Mouse (Mus musculus) midbrain, embryonic 10.5 days (tissue): ENCODE results near the gene Ttll7. TPM values are rescaled to one million over a fixed set of nuclear protein-coding genes. Genes with fewer than 3 reads are reported as not detected.

Source experiments
- DNase-seq: peaks from one replicate; pipeline ENCODE4 v3.0.0-alpha.2; 2017; ENCODE audit warnings: low spot score
- H3K27ac ChIP-seq: fragments of 300-500 bp; sonication (generic); replicated peaks from 2 replicates; pipeline ENCODE4 v1.5.1; 2016; ENCODE audit warnings: mild to moderate bottlenecking
- H3K27me3 ChIP-seq: fragments of 300-500 bp; sonication (generic); 2 replicates; pipeline ENCODE4 v1.6.1; 2016; ENCODE audit warnings: low read depth, mild to moderate bottlenecking; ENCODE audit not compliant: poor library complexity, severe bottlenecking
- H3K36me3 ChIP-seq: fragments of 300-500 bp; sonication (generic); 2 replicates; pipeline ENCODE4 v1.6.1; 2016; ENCODE audit warnings: mild to moderate bottlenecking, moderate library complexity
- H3K4me1 ChIP-seq: fragments of 300-500 bp; sonication (generic); 2 replicates; pipeline ENCODE4 v1.6.1; 2016
- H3K4me3 ChIP-seq: fragments of 300-500 bp; sonication (generic); 2 replicates; pipeline ENCODE4 v1.5.1; 2016; ENCODE audit warnings: mild to moderate bottlenecking, moderate library complexity
- H3K9me3 ChIP-seq: fragments of 300-500 bp; sonication (generic); replicated peaks from 2 replicates; pipeline ENCODE4 v1.6.1; 2016; ENCODE audit warnings: mild to moderate bottlenecking
- WGBS: fragments of 180-500 bp; shearing (Covaris S2); methylation state at CpG from one replicate; pipeline ENCODE4 v1.1.7; 2016; 5-methylcytosine and 5-hydroxymethylcytosine counted together
- polyA plus RNA-seq: library from polyadenylated mRNA; unstranded; fragments of >200 nt; fragmentation: Nextera tagmentation; extraction: Ambion mirVana; gene quantifications from 2 replicates; pipeline ENCODE4 v1.2.1, GENCODE M21; 2016

The Ttll7 gene
- polyA plus RNA-seq, 1 experiment from 2014 or later = 3.2 TPM

DNA sequence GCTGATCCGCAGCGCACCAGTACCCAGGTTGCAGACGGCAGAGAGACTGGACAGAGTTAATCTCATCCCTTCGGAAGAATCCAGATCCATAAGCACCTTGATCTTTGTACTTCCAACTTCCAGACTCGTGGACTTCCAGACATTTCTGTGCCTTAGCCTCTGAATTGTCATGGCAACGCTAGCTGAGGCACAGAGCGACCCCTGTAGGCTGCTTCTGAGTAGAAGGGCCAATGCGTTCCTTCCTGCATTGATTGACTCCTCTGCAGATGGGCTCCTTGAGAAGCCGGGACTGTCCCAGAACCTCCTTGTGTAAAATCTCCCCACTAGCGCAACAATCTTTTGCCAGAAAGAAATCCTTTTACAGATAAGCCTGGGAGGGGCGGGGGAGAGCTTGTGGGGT lies 177.6 kb downstream of the Ttll7 start:
- Histone ChIP-seq H3K4me3 (no peak overlapping the region), H3K4me1 (peaks cover 9% of the 10 kb centered on the region), H3K27ac (no peak overlapping the region), H3K36me3 (no peaks in the 10 kb centered on the region), H3K27me3 (no peaks in the 10 kb centered on the region), H3K9me3 (no peaks in the 10 kb centered on the region)
- 72% methylated on average over 11 of the region's 11 CpGs for WGBS
- DNase-seq = peak; percentile 15

DNA sequence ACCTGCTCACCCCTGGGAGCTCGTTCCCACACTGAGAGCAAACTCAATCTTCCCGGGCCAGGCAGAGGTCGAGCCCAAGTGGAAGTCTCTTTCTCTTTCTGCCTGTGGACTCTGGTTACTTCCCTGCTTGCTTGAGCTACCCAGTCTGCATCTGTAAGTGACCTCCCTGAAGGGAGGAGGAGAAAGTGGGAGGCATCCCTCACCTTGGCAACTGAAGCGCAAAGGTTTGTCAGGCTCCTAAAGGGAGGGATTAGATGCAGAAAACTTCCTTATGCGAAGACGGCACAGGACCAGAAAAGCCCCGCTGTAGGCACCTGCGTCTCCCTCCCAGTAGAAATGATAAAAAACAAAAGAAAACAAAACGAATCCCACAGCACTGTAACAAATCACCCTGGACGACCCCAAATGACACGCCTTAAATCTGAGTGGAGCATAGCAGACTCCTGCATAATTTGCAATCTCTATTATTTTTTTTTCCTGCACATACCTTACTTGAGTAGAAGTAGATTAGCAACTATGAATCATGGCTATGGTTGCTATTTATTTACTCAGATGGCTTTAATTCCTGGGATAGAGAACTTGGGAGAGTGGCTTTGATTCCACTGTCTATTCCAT lies 178.2 kb downstream of the Ttll7 start:
- DNase-seq = no peak
- 51% methylated on average over 11 of the region's 11 CpGs for WGBS
- H3K9me3 ChIP-seq = no peaks in the 10 kb centered on the region
- no peaks in the 10 kb centered on the region for H3K27me3 ChIP-seq
- H3K4me3 ChIP-seq = no peak overlapping the region
- no peak overlapping the region for H3K27ac ChIP-seq
- H3K36me3 ChIP-seq = no peaks in the 10 kb centered on the region
- peaks cover 9% of the 10 kb centered on the region for H3K4me1 ChIP-seq

Other genes starting within 250 kb of the Ttll7 start
- gene Dnase2b, start 236.8 kb upstream of the Ttll7 start, polyA plus RNA-seq = not detected in 2 replicates
- gene 4930503B20Rik, start 201.1 kb upstream of the Ttll7 start, polyA plus RNA-seq = not detected in 2 replicates
- 0.72 and 1.5 TPM in 2 replicates for gene Samd13, start 166.8 kb upstream of the Ttll7 start, polyA plus RNA-seq
- 56.0 and 64.4 TPM in 2 replicates for gene Prkacb, start 39.4 kb upstream of the Ttll7 start, polyA plus RNA-seq